Mouse (Mus musculus) heart, postnatal 0 days (tissue): ENCODE data around the gene Nucks1.

Experiments used
- CTCF ChIP-seq: IDR thresholded peaks from 2 replicates; pipeline ENCODE4 v1.5.1; 2016; ENCODE audit warnings: antibody characterized with exemption, control low read depth, low read depth
- EP300 ChIP-seq: IDR thresholded peaks from 2 replicates; pipeline ENCODE4 v1.6.1; 2016; ENCODE audit warnings: antibody characterized with exemption, low read depth

DNA sequence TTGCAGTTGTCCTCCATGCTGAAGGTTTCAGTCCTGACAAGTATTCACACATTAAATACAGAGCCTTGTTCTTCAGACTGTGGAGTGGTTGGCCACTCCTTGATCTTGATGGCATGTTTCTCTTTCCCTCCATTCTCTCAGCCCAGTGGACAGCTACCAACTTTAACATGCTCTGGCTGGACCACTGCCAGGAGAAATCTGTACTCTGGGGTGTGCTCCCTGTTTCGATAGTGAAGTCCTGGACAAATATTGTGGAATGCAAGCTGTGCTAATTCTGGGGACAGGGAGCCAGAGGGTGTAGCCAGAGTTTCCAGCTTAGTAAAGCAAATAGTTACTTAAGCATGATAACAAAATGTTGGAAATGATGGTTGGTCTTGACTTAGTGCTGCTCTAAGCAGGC lies 28.5 kb downstream of the Nucks1 start:
- TF ChIP-seq CTCF (no peak; the same call in 1 of the 2 replicates), EP300 (no peak)
